8 mouse cellular contexts compared by ENCODE assay signal in the genomic region with DNA sequence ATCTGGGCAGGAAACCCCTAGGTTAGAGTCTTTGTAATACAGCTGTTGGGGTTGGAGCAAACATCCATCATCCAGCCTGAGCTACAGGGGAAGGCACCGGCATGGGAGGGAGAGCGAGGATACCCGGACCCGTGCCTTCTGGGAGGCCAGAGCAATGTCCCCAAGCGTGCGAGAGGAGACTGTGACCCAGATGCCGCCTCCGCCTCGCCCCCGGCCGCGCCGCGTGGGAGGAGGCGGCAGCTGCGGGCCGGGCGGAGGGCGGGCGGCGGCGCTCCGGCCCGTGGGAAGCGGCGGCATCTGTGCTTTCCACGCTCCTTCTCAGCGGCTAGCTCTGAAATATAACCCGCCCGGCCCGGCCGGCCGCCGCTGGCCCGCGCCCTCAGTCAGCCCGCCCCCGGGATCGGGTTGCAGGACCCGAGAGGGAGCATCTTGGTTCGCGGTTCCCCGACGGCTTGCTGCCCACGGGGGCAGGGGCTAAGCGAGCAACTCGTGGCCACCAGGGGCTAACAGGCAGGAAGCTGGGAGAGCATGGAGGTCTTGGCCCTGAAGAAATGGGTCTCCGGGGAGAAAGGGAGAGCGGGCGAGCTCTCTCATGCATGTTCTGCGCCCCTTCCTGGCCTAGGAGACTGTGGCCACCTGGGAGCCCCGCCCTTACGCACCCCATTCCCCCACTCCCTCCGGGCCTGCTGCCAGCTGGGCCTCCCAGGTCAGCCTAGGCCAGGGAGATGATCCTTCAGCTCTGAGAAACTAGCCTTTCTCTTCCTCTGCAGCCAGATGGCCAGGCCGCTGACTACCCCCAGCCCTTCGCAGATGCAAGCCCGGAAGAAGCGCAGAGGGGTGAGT. TPM values are rescaled to one million over a fixed set of nuclear protein-coding genes. Genes with fewer than 3 reads are reported as not detected.
DNase-seq lines count a peak whose midpoint lies in the region; ATAC-seq and TF ChIP-seq lines count a peak whose summit lies in the region.

No protein-coding gene starts in this region.

- no peak overlapping the region for H3K4me3 ChIP-seq in lung, adult 2 months (replicated peaks; ENCODE audit: extremely low read depth, low read depth, low read length)
- H3K4me3 ChIP-seq in forebrain, embryonic 13.5 days = peak overlapping the region; percentile 31
- peak overlapping the region; percentile 38 for H3K4me3 ChIP-seq in midbrain, embryonic 12.5 days

- no peak for ATAC-seq in forebrain, embryonic 13.5 days
- ATAC-seq in midbrain, embryonic 12.5 days (ENCODE audit: low FRiP score, low read depth) = peak; percentile 58
- ATAC-seq in erythroblast, adult 5-6 weeks (replicated peaks; ENCODE audit: low FRiP score, poor library complexity, severe bottlenecking) = no peak

- intact Hi-C loops in heart, postnatal 14 days (cut with DNase I) = no loop called here

- H3K27me3 ChIP-seq in forebrain, embryonic 13.5 days = peaks cover 57% of the 10 kb centered on the region
- peaks cover 65% of the 10 kb centered on the region for H3K27me3 ChIP-seq in midbrain, embryonic 12.5 days

- 7% methylated on average over 58 of the region's 58 CpGs for WGBS in lung, adult 2 months
- WGBS in forebrain, embryonic 13.5 days = 7% methylated on average over 58 of the region's 58 CpGs
- WGBS in midbrain, embryonic 12.5 days = 5% methylated on average over 58 of the region's 58 CpGs

- DNase-seq in lung, adult 18-20 months = peak; percentile 47 to 57
- DNase-seq in lung, adult 2 months = no peak
- peak; percentile 76 to 78 for DNase-seq in heart, postnatal 14 days
- peak; percentile 40 to 67 for DNase-seq in kidney, postnatal 36 days
- DNase-seq in thymus, postnatal 0 days (ENCODE audit: low spot score) = peak; percentile 36

- no peaks in the 10 kb centered on the region for H3K36me3 ChIP-seq in forebrain, embryonic 13.5 days (ENCODE audit: poor library complexity, severe bottlenecking)
- H3K36me3 ChIP-seq in midbrain, embryonic 12.5 days = no peaks in the 10 kb centered on the region

- no peak overlapping the region for H3K27ac ChIP-seq in forebrain, embryonic 13.5 days
- no peak overlapping the region for H3K27ac ChIP-seq in midbrain, embryonic 12.5 days (replicated peaks)

- no peak for TF ChIP-seq CTCF in lung, adult 2 months (IDR thresholded peaks at IDR 0.05; ENCODE audit: insufficient read depth, low read length)

- H3K4me2 ChIP-seq in forebrain, embryonic 13.5 days = peak overlapping the region; percentile 57
- H3K4me2 ChIP-seq in midbrain, embryonic 12.5 days (replicated peaks) = peak overlapping the region; percentile 57

- H3K9me3 ChIP-seq in forebrain, embryonic 13.5 days (replicated peaks) = no peaks in the 10 kb centered on the region
- no peaks in the 10 kb centered on the region; the same call in 1 of the 2 replicates for H3K9me3 ChIP-seq in midbrain, embryonic 12.5 days

- no peaks in the 10 kb centered on the region; the same call in 1 of the 2 replicates for H3K4me1 ChIP-seq in lung, adult 2 months (ENCODE audit: control insufficient read depth, insufficient read depth, low read length)
- H3K4me1 ChIP-seq in forebrain, embryonic 13.5 days = peaks cover 12% of the 10 kb centered on the region
- peaks cover 19% of the 10 kb centered on the region for H3K4me1 ChIP-seq in midbrain, embryonic 12.5 days

- TF ChIP-seq POLR2A in lung, adult 2 months (IDR thresholded peaks at IDR 0.05; ENCODE audit: borderline replicate concordance, extremely low read depth, low read depth, low read length) = no peak

- H3K9ac ChIP-seq in forebrain, embryonic 13.5 days = peak overlapping the region; percentile 45
- H3K9ac ChIP-seq in midbrain, embryonic 12.5 days (replicated peaks) = 0 out of 2 replicates have a peak overlapping the region, but pooled peaks have one; percentile 12

RNA-seq across cellular contexts. Expression of gene Heyl, which starts 6.2 kb away (rescaled TPM):
- polyA plus RNA-seq in lung, adult 2 months (2012; rRNA removed) = 17.9 and 18.0 TPM in 2 replicates
- polyA plus RNA-seq in forebrain, embryonic 13.5 days (2015; fragmentation: Nextera tagmentation; extraction: Ambion mirVana) = 3.8 and 4.1 TPM in 2 replicates
- 10 to 100 TPM; 21.4 to 21.6 TPM for total RNA-seq in heart, postnatal 14 days (2021)
- polyA plus RNA-seq in midbrain, embryonic 12.5 days (2016; fragmentation: Nextera tagmentation; extraction: Ambion mirVana) = 7.4 and 8.0 TPM in 2 replicates
- polyA plus RNA-seq in thymus, postnatal 0 days (2015; fragmentation: Nextera tagmentation; extraction: Ambion mirVana) = 2.3 and 3.7 TPM in 2 replicates
- total RNA-seq in erythroblast, adult 5-6 weeks (2015; ENCODE audit: low replicate concordance) = 0.21 TPM in 1 of 2 replicates, not detected in the other
- not detected in 2 replicates for total RNA-seq in erythroblast, adult 5-6 weeks (2017; ENCODE audit: low replicate concordance)

RNA-seq across cellular contexts. Expression of gene Pabpc4, which starts 22.6 kb away (rescaled TPM):
- polyA plus RNA-seq in lung, adult 2 months (2012; rRNA removed) = 60.3 and 65.4 TPM in 2 replicates
- polyA plus RNA-seq in forebrain, embryonic 13.5 days (2015; fragmentation: Nextera tagmentation; extraction: Ambion mirVana) = 27.7 and 28.6 TPM in 2 replicates
- total RNA-seq in heart, postnatal 14 days (2021) = 100 to 1,000 TPM; 255 to 289 TPM
- polyA plus RNA-seq in midbrain, embryonic 12.5 days (2016; fragmentation: Nextera tagmentation; extraction: Ambion mirVana) = 30.7 and 35.0 TPM in 2 replicates
- 26.1 and 26.4 TPM in 2 replicates for polyA plus RNA-seq in thymus, postnatal 0 days (2015; fragmentation: Nextera tagmentation; extraction: Ambion mirVana)
- 139 and 182 TPM in 2 replicates for total RNA-seq in erythroblast, adult 5-6 weeks (2015; ENCODE audit: low replicate concordance)
- total RNA-seq in erythroblast, adult 5-6 weeks (2017; ENCODE audit: low replicate concordance) = 218 and 250 TPM in 2 replicates

RNA-seq across cellular contexts. Expression of gene Nt5c1a, which starts 38.3 kb away (rescaled TPM):
- polyA plus RNA-seq in lung, adult 2 months (2012; rRNA removed) = 0.69 and 0.77 TPM in 2 replicates
- 0.24 TPM in 1 of 2 replicates, not detected in the other for polyA plus RNA-seq in forebrain, embryonic 13.5 days (2015; fragmentation: Nextera tagmentation; extraction: Ambion mirVana)
- total RNA-seq in heart, postnatal 14 days (2021) = 10 to 100 TPM; 37.2 to 47.6 TPM
- not detected in 2 replicates for polyA plus RNA-seq in midbrain, embryonic 12.5 days (2016; fragmentation: Nextera tagmentation; extraction: Ambion mirVana)
- not detected in 2 replicates for polyA plus RNA-seq in thymus, postnatal 0 days (2015; fragmentation: Nextera tagmentation; extraction: Ambion mirVana)
- total RNA-seq in erythroblast, adult 5-6 weeks (2015; ENCODE audit: low replicate concordance) = not detected in 2 replicates
- total RNA-seq in erythroblast, adult 5-6 weeks (2017; ENCODE audit: low replicate concordance) = not detected in 2 replicates

RNA-seq across cellular contexts. Expression of gene Hpcal4, which starts 56.6 kb away (rescaled TPM):
- polyA plus RNA-seq in lung, adult 2 months (2012; rRNA removed) = 2.6 and 2.8 TPM in 2 replicates
- 7.7 and 10.8 TPM in 2 replicates for polyA plus RNA-seq in forebrain, embryonic 13.5 days (2015; fragmentation: Nextera tagmentation; extraction: Ambion mirVana)
- under 1 TPM; 0.07 to 0.26 TPM for total RNA-seq in heart, postnatal 14 days (2021)
- 2.4 and 3.5 TPM in 2 replicates for polyA plus RNA-seq in midbrain, embryonic 12.5 days (2016; fragmentation: Nextera tagmentation; extraction: Ambion mirVana)
- 0.30 and 0.41 TPM in 2 replicates for polyA plus RNA-seq in thymus, postnatal 0 days (2015; fragmentation: Nextera tagmentation; extraction: Ambion mirVana)
- total RNA-seq in erythroblast, adult 5-6 weeks (2015; ENCODE audit: low replicate concordance) = not detected in 2 replicates
- not detected in 2 replicates for total RNA-seq in erythroblast, adult 5-6 weeks (2017; ENCODE audit: low replicate concordance)
